Mouse (Mus musculus): ENCODE results near the gene Fam172a.
A peak's percentile ranks its signal among the peaks of the same experiment; 100 is the strongest.
"Not testable (repeated sequence)": the region's sequence is repeated elsewhere in the genome, so short reads cannot be mapped to it uniquely, and the experiment has no call there.

Gene Fam172a

DNA sequence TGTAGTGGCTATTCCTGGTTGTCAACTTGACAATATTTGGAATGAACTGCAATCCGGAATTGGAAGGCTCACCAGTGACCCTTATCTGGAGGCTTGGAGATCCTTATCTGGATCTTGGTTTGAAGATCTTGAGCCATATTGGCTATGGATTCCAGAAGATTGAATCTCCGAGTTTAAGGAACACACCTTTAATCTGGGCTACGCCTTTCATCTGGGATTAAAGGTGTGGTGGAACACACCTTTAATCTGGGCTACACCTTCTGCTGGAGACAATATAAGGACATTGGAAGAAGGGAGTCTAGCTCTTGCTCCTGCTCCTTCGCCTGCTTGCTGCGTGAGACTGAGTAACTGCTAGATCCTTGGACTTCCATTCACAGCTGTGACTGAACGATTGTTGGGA, at the start of gene Fam172a:
Gene Fam172a, plus strand, starts transcription at position 301 of the 400 bp plus-strand sequence.
- DNase-seq (ENCODE audit: low read depth) = not testable (repeated sequence)

DNA sequence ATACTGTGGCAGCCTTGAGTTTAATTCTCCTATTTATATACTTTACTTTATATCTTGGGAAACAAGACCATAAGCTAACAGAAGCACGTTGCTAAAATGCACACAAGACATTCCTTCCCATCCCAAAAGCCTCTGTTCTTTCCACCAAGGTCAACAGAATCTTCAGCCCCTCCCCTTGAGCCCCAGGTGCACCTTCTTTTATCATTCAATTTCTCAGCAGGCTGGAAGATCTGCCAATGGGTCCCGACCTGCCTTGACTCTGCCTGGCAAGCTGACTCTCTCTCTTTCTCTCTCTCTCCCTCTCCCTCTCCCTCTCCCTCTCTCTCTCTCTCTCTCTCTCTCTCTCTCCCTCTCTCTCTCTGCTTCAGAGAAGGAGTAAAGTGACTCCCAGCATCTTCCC, 13.2 kb upstream of the Fam172a start:
- DNase-seq (ENCODE audit: low read depth) = no peak

DNA sequence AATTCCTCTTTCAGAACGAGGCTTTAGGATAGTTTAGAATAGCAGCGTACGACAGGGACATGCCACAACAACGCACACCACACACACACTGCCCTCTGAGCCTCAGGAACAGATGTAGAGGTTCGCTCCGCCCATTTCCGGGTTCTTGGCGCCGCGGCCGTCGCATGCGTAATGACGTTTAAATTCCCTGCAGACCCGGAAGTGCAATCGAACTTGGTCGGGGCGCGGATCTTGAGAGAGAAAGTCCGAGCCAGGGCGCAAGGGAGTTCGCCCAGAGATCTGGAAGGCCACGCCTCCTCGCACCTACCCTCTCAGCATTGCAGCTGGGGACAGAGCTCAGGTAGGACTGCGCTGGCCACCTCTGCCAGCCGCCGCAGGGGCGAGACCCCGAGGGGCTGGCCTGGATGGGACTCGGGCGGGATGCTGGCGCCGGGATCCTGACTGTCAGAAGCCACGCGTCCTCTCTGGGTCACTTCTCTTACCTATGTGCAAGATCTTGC, 6.7 kb downstream of the Fam172a start:
- DNase-seq (ENCODE audit: low read depth) = peak; percentile 80

GRCm38 (mm10) chr13:77717499-77717898, 15.7 kb downstream of the Fam172a start:
- no peak for DNase-seq (ENCODE audit: low read depth)

- DNase-seq (ENCODE audit: low read depth) = no peak
These were observed 41.0 kb downstream of the Fam172a start for GRCm38 (mm10) chr13:77742822-77743221.

GRCm38 (mm10) chr13:77777606-77778005, 75.8 kb downstream of the Fam172a start:
- no peak for DNase-seq (ENCODE audit: low read depth)

DNA sequence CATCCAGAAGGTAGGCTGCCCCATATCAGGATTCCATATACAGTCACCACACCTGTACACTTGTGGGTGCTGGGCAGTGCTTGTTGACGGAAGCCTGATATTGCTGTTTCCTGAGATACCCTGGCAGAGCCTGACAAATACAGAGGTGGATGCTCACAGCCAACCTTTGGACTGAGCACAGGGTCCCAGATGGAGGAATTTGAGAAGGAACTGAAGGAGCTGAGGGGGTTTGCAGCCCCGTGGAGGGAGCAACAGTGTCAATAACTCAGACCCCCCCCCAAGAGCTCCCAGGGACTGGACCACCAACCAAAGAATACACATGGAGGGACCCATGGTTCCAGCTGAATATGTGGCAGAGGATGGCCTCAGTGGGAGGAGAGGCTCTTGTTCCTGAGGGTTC, 105.5 kb downstream of the Fam172a start:
- DNase-seq (ENCODE audit: low read depth) = not testable (repeated sequence)

GRCm38 (mm10) chr13:77810449-77810848, 108.6 kb downstream of the Fam172a start:
- no peak for DNase-seq (ENCODE audit: low read depth)

DNA sequence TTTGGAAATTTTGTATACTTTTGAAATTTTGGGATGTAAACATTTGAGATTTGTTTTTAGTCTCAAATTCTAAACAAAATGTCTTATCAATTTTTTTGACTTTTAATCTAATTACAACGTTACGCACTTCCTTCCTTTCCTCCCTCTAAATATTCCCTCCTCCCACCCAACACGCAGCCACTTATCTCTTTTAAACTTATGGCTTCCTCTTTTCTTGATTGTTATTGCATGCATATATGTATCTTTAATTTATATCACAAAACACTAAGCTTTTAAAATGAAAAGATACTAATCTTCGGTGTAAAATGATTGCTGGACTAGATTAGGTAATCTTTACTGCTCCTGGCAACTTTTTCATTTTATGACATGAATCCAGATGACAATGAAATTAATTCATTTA, 124.3 kb downstream of the Fam172a start:
- DNase-seq (ENCODE audit: low read depth) = no peak

DNA sequence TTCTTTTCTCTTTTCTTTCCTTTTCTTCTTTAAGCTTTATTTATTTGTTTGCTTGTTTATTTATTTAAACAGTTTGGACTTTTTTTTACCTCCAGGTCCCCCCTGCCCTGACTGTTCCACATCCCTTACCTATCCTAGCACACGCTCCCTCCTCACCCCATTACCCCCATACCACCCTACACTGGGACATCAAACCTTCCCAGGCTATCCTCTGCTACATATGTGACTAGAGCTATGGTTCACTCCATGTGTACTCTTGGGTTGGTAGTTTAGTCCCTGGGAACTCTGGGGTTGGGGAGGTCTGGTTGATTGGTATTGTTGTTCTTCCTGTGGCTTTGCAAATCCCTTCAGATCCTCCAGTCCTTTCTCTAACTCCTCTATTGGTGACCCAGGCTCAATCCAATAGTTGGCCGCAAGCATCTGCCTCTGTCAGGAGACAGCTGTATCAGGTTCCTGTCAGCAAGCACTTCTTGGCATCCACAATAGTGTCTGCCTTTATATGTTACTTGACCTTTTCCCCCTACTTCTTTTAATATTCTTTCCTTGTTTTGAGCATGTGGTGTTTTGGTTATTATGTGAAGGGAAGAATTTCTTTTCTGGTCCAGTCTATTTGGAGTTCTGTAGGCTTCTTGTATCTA, 141.3 kb downstream of the Fam172a start:
- DNase-seq (ENCODE audit: low read depth) = no peak

DNA sequence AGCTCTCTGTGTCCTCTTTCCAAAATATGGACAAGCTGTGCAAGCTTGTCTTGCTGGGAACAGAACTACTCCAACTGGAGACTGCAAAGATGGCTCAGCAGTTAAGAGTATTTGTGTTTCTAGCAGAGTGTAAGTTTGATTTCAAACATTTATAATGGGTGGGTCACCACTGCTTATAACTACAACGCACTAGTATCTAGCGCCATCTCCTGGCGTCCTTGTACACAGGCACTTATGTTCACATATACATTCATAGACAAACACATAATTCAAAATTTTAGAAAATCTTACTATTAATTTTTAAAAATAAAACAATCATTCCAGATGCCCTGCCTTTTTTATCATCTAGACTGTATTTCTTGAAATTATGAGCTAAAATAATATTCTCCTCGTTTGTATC, 147.0 kb downstream of the Fam172a start:
- DNase-seq (ENCODE audit: low read depth) = no peak

- no peak for DNase-seq (ENCODE audit: low read depth)
These were observed 163.0 kb downstream of the Fam172a start for GRCm38 (mm10) chr13:77864804-77865203.

DNA sequence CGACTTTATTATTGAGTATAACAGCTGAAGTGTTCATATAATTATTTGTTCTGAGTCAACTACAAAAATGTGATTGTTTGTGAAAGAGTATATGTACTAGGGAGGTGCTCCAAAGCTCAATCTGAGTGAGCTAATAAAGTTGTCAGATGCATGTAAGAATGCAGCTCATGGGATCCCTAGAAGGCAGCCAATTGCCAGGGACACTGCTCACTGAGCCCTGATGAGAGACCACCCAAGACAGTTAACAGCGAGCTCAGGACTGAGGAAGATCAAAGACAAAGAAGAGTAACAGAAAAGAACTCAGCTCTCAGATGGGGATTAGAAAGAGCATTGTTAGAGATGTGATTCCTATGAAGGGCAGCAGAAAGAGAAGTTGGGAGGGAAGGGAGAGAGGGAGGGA, 166.5 kb downstream of the Fam172a start:
- no peak for DNase-seq (ENCODE audit: low read depth)

- DNase-seq (ENCODE audit: low read depth) = no peak
These were observed 176.3 kb downstream of the Fam172a start for GRCm38 (mm10) chr13:77878120-77878519.

DNA sequence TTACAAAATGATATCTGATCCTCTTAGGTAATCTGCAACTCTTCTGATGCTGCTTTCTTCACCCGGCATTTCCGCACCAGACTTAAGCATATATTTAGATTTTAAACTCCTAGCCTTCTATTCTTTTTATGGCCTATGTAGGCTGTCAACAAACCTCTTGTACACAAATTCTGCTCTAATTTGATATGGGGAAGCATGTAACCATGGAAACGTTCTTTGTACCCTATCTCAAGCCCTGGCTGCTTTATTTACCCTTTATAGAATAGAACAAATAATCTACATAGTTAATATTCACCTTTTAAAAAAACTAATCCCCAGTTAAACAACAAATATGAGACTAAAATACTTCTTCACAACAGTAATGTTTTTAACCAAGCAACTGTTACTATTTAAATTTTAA, 176.7 kb downstream of the Fam172a start:
- DNase-seq (ENCODE audit: low read depth) = no peak

DNA sequence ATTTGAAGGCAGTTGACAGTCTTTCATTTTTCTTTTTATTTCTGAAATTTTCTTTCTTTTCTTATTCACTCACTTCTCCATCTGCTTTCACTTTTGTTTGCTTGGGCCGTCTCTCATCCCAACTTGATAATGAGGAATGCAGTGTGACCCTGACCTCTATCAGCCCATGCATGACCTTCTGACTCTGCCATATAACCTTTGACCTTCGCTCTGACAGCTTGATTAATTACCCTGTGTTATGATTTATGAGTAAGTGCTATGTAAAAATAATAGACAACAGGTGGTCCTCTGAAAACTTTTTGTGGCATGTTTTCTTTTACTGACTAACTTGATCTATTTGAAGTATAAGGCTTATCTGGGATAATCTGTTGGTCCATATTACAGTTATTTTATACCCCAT, 195.8 kb downstream of the Fam172a start:
- no peak for DNase-seq (ENCODE audit: low read depth)

DNA sequence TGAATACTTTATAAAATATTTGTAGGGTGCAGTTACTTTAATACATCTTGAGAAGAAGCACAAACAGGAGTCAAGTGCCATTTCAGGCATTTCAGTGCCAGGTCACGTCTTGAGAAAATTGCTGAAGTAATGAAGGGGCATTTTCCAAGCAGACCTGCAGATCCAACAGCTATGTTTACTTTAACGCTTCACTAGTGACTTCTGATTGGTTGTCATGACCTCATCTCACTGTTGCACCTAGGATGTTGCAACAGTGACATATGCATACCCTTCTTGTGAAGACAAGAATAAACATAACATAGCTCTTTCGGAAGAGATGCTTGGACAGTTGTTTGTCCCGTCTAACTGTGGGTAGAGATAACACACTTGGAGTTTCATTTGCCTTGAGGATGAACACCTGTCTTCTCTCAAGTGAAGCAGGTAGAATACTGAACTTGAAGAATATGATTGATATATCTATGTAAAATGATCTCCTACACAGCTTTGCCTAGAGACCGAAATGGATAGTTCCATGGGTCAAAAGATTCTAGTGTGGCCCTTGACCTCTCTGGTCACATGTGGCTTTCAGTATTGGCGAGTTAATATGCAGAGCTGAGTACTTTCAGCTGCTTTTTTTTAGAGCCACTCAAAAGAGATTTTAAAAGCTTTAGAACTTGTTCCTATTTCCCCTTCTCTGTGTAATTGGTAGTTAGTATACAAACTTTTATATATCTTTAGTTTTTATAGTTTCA, 196.4 kb downstream of the Fam172a start:
- DNase-seq (ENCODE audit: low read depth) = no peak

GRCm38 (mm10) chr13:77899725-77900124, 197.9 kb downstream of the Fam172a start:
- DNase-seq (ENCODE audit: low read depth) = no peak

GRCm38 (mm10) chr13:77900843-77901242, 199.0 kb downstream of the Fam172a start:
- DNase-seq (ENCODE audit: low read depth) = no peak

GRCm38 (mm10) chr13:77909184-77909583, 207.4 kb downstream of the Fam172a start:
- DNase-seq (ENCODE audit: low read depth) = no peak

DNA sequence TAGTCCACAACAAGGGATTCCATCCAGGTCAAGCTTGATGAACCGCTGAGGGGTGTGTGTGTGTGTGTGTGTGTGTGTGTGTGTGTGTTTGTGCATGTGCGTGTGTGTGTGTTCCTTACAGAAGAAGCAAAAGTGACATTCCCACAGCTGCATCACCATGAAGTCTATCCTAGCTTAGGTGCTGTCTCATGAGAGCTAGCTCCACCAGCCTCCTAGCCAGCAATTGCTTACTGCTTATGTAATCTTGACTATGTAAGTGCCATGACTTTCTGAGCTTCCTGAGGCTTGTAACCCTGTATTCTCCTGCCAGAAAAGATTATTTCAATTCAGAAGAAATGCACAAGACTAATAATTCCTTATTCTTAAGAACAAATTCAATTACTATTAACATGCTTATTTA, 221.0 kb downstream of the Fam172a start:
- DNase-seq (ENCODE audit: low read depth) = no peak

GRCm38 (mm10) chr13:77957611-77958010, 255.8 kb downstream of the Fam172a start:
- DNase-seq (ENCODE audit: low read depth) = no peak

GRCm38 (mm10) chr13:77959493-77960272, 257.9 kb downstream of the Fam172a start:
- no peak for DNase-seq (ENCODE audit: low read depth)
